Mouse (Mus musculus) embryonic facial prominence, embryonic 12.5 days (tissue): ENCODE data around the gene Flnb. TPM values are rescaled to one million over a fixed set of nuclear protein-coding genes. Genes with fewer than 3 reads are reported as not detected.

Experiments
- ATAC-seq: fragments of 200-750 bp; cut with Nextera tagmentation; 2 replicates; pipeline ENCODE4 v1.8.0; 2017; ENCODE audit not compliant: insufficient number of reproducible peaks, insufficient read depth, low FRiP score, low TSS enrichment
- H3K27ac ChIP-seq: fragments of 300-500 bp; sonication (generic); 2 replicates; pipeline ENCODE4 v1.5.1; 2016; ENCODE audit warnings: mild to moderate bottlenecking
- H3K27me3 ChIP-seq: fragments of 300-500 bp; sonication (generic); 2 replicates; pipeline ENCODE4 v1.6.1; 2016; ENCODE audit warnings: mild to moderate bottlenecking, moderate library complexity
- H3K36me3 ChIP-seq: fragments of 300-500 bp; sonication (generic); 2 replicates; pipeline ENCODE4 v1.6.1; 2016; ENCODE audit warnings: mild to moderate bottlenecking
- H3K4me1 ChIP-seq: fragments of 300-500 bp; sonication (generic); 2 replicates; pipeline ENCODE4 v1.6.1; 2016
- H3K4me2 ChIP-seq: fragments of 300-500 bp; sonication (generic); replicated peaks from 2 replicates; pipeline ENCODE4 v1.6.1; 2016; ENCODE audit warnings: mild to moderate bottlenecking, moderate library complexity
- H3K4me3 ChIP-seq: fragments of 300-500 bp; sonication (generic); 2 replicates; pipeline ENCODE4 v1.5.1; 2016; ENCODE audit warnings: mild to moderate bottlenecking
- H3K9ac ChIP-seq: fragments of 300-500 bp; sonication (generic); 2 replicates; pipeline ENCODE4 v1.6.1; 2016; ENCODE audit warnings: mild to moderate bottlenecking, moderate library complexity
- H3K9me3 ChIP-seq: fragments of 300-500 bp; sonication (generic); 2 replicates; pipeline ENCODE4 v1.6.1; 2016; ENCODE audit warnings: mild to moderate bottlenecking, moderate library complexity
- WGBS: fragments of 180-500 bp; shearing (Covaris S2); methylation state at CpG from one replicate; pipeline ENCODE4 v1.1.7; 2016; 5-methylcytosine and 5-hydroxymethylcytosine counted together
- polyA plus RNA-seq: library from polyadenylated mRNA; unstranded; fragments of >200 nt; fragmentation: Nextera tagmentation; extraction: Ambion mirVana; gene quantifications from 2 replicates; pipeline ENCODE4 v1.2.1, GENCODE M21; 2016

Flnb gene
- polyA plus RNA-seq, 1 experiment from 2014 or later, result 32.9 TPM

GRCm38 (mm10) chr14:7914461-7914860 lies 96.7 kb downstream of the Flnb start:
- 70% methylated on average over 4 of the region's 4 CpGs for WGBS
- peak overlapping the region; percentile 57; the same call in 1 of the 2 replicates for H3K27ac ChIP-seq
- ATAC-seq, result no peak

GRCm38 (mm10) chr14:7918150-7918991 lies 100.6 kb downstream of the Flnb start:
- no peak for ATAC-seq
- H3K4me2 ChIP-seq, result no peak overlapping the region
- WGBS, result 85% methylated on average over 6 of the region's 6 CpGs
- H3K27ac ChIP-seq, result no peak overlapping the region
- H3K4me1 ChIP-seq, result no peaks in the 10 kb centered on the region
- no peak overlapping the region for H3K4me3 ChIP-seq
- H3K9ac ChIP-seq, result no peak overlapping the region
- H3K27me3 ChIP-seq, result no peaks in the 10 kb centered on the region
- H3K36me3 ChIP-seq, result peaks cover 85% of the 10 kb centered on the region
- H3K9me3 ChIP-seq, result no peaks in the 10 kb centered on the region

More at GRCm38 (mm10) chr14:7914461-7914860, 96.7 kb downstream of the Flnb start:
- Histone ChIP-seq H3K9ac (no peak overlapping the region), H3K4me2 (no peak overlapping the region), H3K27me3 (no peaks in the 10 kb centered on the region), H3K4me3 (no peak overlapping the region), H3K9me3 (no peaks in the 10 kb centered on the region), H3K4me1 (no peaks in the 10 kb centered on the region), H3K36me3 (peaks cover 78% of the 10 kb centered on the region)

- no peak for ATAC-seq
- Histone ChIP-seq H3K27ac (no peak overlapping the region), H3K4me1 (no peaks in the 10 kb centered on the region), H3K4me3 (no peak overlapping the region), H3K36me3 (peaks cover 94% of the 10 kb centered on the region), H3K9ac (no peak overlapping the region), H3K4me2 (no peak overlapping the region), H3K9me3 (no peaks in the 10 kb centered on the region), H3K27me3 (no peaks in the 10 kb centered on the region)
- 93% methylated on average over 5 of the region's 5 CpGs for WGBS
Measured at GRCm38 (mm10) chr14:7919309-7919708, 101.6 kb downstream of the Flnb start.

GRCm38 (mm10) chr14:7919921-7920320 lies 102.2 kb downstream of the Flnb start:
- ATAC-seq, result no peak
- Histone ChIP-seq H3K4me1 (no peaks in the 10 kb centered on the region), H3K4me3 (no peak overlapping the region), H3K9me3 (no peaks in the 10 kb centered on the region), H3K36me3 (peaks cover 92% of the 10 kb centered on the region), H3K27ac (no peak overlapping the region), H3K27me3 (no peaks in the 10 kb centered on the region), H3K4me2 (no peak overlapping the region), H3K9ac (no peak overlapping the region)
- WGBS, result 80% methylated on average over 4 of the region's 4 CpGs

- Histone ChIP-seq H3K27ac (no peak overlapping the region), H3K27me3 (no peaks in the 10 kb centered on the region), H3K4me1 (no peaks in the 10 kb centered on the region), H3K36me3 (peaks cover 89% of the 10 kb centered on the region), H3K4me2 (no peak overlapping the region), H3K9ac (no peak overlapping the region), H3K9me3 (no peaks in the 10 kb centered on the region), H3K4me3 (no peak overlapping the region)
- no peak for ATAC-seq
- WGBS, result 88% methylated on average over 5 of the region's 5 CpGs
Measured at GRCm38 (mm10) chr14:7921459-7921858, 103.7 kb downstream of the Flnb start.

GRCm38 (mm10) chr14:7923635-7924034 lies 105.9 kb downstream of the Flnb start:
- H3K9ac ChIP-seq, result no peak overlapping the region
- H3K27ac ChIP-seq, result no peak overlapping the region
- H3K9me3 ChIP-seq, result no peaks in the 10 kb centered on the region
- H3K27me3 ChIP-seq, result no peaks in the 10 kb centered on the region
- no peak overlapping the region for H3K4me2 ChIP-seq
- no peaks in the 10 kb centered on the region for H3K4me1 ChIP-seq
- peaks cover 80% of the 10 kb centered on the region for H3K36me3 ChIP-seq
- ATAC-seq, result no peak
- H3K4me3 ChIP-seq, result no peak overlapping the region

GRCm38 (mm10) chr14:7928362-7928761 lies 110.6 kb downstream of the Flnb start:
- peaks cover 83% of the 10 kb centered on the region for H3K36me3 ChIP-seq
- no peak overlapping the region for H3K4me3 ChIP-seq
- no peak overlapping the region for H3K9ac ChIP-seq
- no peaks in the 10 kb centered on the region for H3K4me1 ChIP-seq
- H3K9me3 ChIP-seq, result no peaks in the 10 kb centered on the region
- no peak for ATAC-seq
- 65% methylated on average over 1 of the region's 1 CpGs for WGBS
- no peak overlapping the region for H3K4me2 ChIP-seq
- no peaks in the 10 kb centered on the region for H3K27me3 ChIP-seq
- no peak overlapping the region for H3K27ac ChIP-seq

- no peaks in the 10 kb centered on the region for H3K4me1 ChIP-seq
- H3K27ac ChIP-seq, result no peak overlapping the region
- H3K9me3 ChIP-seq, result no peaks in the 10 kb centered on the region
- no peak overlapping the region for H3K4me2 ChIP-seq
- H3K36me3 ChIP-seq, result peaks cover 83% of the 10 kb centered on the region
- no peak overlapping the region for H3K9ac ChIP-seq
- no peak for ATAC-seq
- WGBS, result 85% methylated on average over 7 of the region's 7 CpGs
- H3K27me3 ChIP-seq, result no peaks in the 10 kb centered on the region
- no peak overlapping the region for H3K4me3 ChIP-seq
Measured at GRCm38 (mm10) chr14:7929029-7929428, 111.3 kb downstream of the Flnb start.

GRCm38 (mm10) chr14:7932151-7932550 lies 114.4 kb downstream of the Flnb start:
- peaks cover 82% of the 10 kb centered on the region for H3K36me3 ChIP-seq
- no peaks in the 10 kb centered on the region for H3K4me1 ChIP-seq
- no peak overlapping the region for H3K4me3 ChIP-seq
- no peak overlapping the region for H3K27ac ChIP-seq
- no peak overlapping the region for H3K4me2 ChIP-seq
- 90% methylated on average over 4 of the region's 4 CpGs for WGBS
- H3K9me3 ChIP-seq, result no peaks in the 10 kb centered on the region
- no peak overlapping the region for H3K9ac ChIP-seq
- no peaks in the 10 kb centered on the region for H3K27me3 ChIP-seq
- no peak for ATAC-seq

GRCm38 (mm10) chr14:7934166-7934565 lies 116.4 kb downstream of the Flnb start:
- H3K9ac ChIP-seq, result no peak overlapping the region
- no peaks in the 10 kb centered on the region for H3K9me3 ChIP-seq
- no peaks in the 10 kb centered on the region for H3K27me3 ChIP-seq
- H3K27ac ChIP-seq, result no peak overlapping the region
- H3K4me1 ChIP-seq, result no peaks in the 10 kb centered on the region
- no peak overlapping the region for H3K4me2 ChIP-seq
- no peak for ATAC-seq
- 92% methylated on average over 7 of the region's 7 CpGs for WGBS
- no peak overlapping the region for H3K4me3 ChIP-seq
- H3K36me3 ChIP-seq, result peaks cover 79% of the 10 kb centered on the region

GRCm38 (mm10) chr14:7937052-7937630 lies 119.4 kb downstream of the Flnb start:
- no peak for ATAC-seq
- H3K9ac ChIP-seq, result no peak overlapping the region
- 17% methylated on average over 17 of the region's 17 CpGs for WGBS
- no peaks in the 10 kb centered on the region for H3K27me3 ChIP-seq
- H3K4me3 ChIP-seq, result no peak overlapping the region
- no peaks in the 10 kb centered on the region for H3K4me1 ChIP-seq
- no peaks in the 10 kb centered on the region for H3K9me3 ChIP-seq
- 0 out of 2 replicates have a peak overlapping the region, but pooled peaks have one; percentile 1 for H3K4me2 ChIP-seq
- no peak overlapping the region for H3K27ac ChIP-seq
- peaks cover 70% of the 10 kb centered on the region for H3K36me3 ChIP-seq
